In the genomic region with DNA sequence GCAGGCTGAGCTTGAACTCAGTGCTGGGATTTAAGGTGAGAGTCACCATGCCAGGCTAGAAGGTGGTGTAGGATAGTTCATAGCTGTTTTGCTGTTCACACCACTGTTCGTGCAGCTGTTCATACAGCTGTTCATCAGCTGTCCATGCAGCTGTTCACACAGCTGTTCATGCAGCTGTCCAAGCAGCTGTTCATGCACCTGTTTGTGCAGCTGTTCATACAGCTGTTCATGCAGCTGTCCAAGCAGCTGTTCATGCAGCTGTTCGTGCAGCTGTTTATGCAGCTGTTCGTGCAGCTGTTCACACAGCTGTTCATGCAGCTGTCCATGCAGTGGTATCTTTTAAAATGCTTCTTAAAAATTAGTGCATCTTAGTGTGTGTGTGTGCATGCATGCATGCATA, we compare ENCODE assay signal across 32 mouse cellular contexts. TPM values are rescaled to one million over a fixed set of nuclear protein-coding genes. Genes with fewer than 3 reads are reported as not detected.
DNase-seq lines count a peak whose midpoint lies in the region; ATAC-seq and TF ChIP-seq lines count a peak whose summit lies in the region.
"Had no signal": no experiment of that assay in that cellular context is flagged by ENCODE, and none has a peak within 500 bp of the region (broad histone marks: within the 10 kb centered on the region; RNA-seq: fewer than 3 reads in every experiment).

No protein-coding gene starts in this region.

- no peak for TF ChIP-seq POLR2A in MEL (IDR thresholded peaks at IDR 0.05; ENCODE audit: control insufficient read depth in 1 of 2, insufficient read depth in 1 of 2, low read depth in 1 of 2, low read length in 2 of 2, poor library complexity in 1 of 2)

- TF ChIP-seq EP300 in MEL (IDR thresholded peaks at IDR 0.05; ENCODE audit: low read depth in 1 of 2, low read length in 2 of 2): no peak

- H3K27ac ChIP-seq in MEL (ENCODE audit: control insufficient read depth, low read depth, low read length): no peak overlapping the region
- no peak overlapping the region for H3K27ac ChIP-seq in midbrain, postnatal 0 days (ENCODE audit: low read depth, low read length)
- H3K27ac ChIP-seq: embryonic facial prominence, embryonic 10.5 days; embryonic facial prominence, embryonic 13.5 days; forebrain, embryonic 12.5 days; gastrocnemius, adult 2 months; heart, embryonic 15.5 days; hindbrain, embryonic 10.5 days; hindbrain, embryonic 13.5 days; intestine, embryonic 15.5 days had no signal

- H3K36me3 ChIP-seq in C2C12 (ENCODE audit: control insufficient read depth, insufficient read depth) (no peaks in the 10 kb centered on the region), MEL (ENCODE audit: control insufficient read depth in 1 of 2, insufficient read depth in 2 of 2, low read length in 2 of 2) (no peaks in the 10 kb centered on the region)
- no peaks in the 10 kb centered on the region for H3K36me3 ChIP-seq in midbrain, postnatal 0 days (ENCODE audit: insufficient read depth, low read length)
- H3K36me3 ChIP-seq: embryonic facial prominence, embryonic 10.5 days; embryonic facial prominence, embryonic 13.5 days; forebrain, embryonic 12.5 days; heart, embryonic 12.5 days; heart, embryonic 15.5 days; hindbrain, embryonic 10.5 days; hindbrain, embryonic 13.5 days; intestine, embryonic 15.5 days had no signal

- no peak for ATAC-seq in granulocyte monocyte progenitor cell, adult 5-6 weeks (replicated peaks; ENCODE audit: poor library complexity, severe bottlenecking)
- no peak for ATAC-seq in midbrain, postnatal 0 days (ENCODE audit: low FRiP score)
- ATAC-seq: forebrain, embryonic 16.5 days; hindbrain, embryonic 16.5 days; intestine, embryonic 15.5 days had no signal

- H3K79me3 ChIP-seq in C2C12 (ENCODE audit: low read depth): no peaks in the 10 kb centered on the region

- H3K9me3 ChIP-seq in MEL (replicated peaks; ENCODE audit: insufficient read depth, low read length): no peaks in the 10 kb centered on the region
- H3K9me3 ChIP-seq in midbrain, postnatal 0 days (ENCODE audit: low read length): no peaks in the 10 kb centered on the region
- H3K9me3 ChIP-seq: embryonic facial prominence, embryonic 10.5 days; embryonic facial prominence, embryonic 13.5 days; forebrain, embryonic 12.5 days; heart, embryonic 12.5 days; heart, embryonic 15.5 days; hindbrain, embryonic 10.5 days; hindbrain, embryonic 13.5 days; intestine, embryonic 15.5 days had no signal

- H3K79me2 ChIP-seq in C2C12 (ENCODE audit: control insufficient read depth, insufficient read depth) (no peaks in the 10 kb centered on the region), MEL (ENCODE audit: control insufficient read depth, insufficient read depth, low read length, poor library complexity) (no peaks in the 10 kb centered on the region)

- peak; percentile 35 for DNase-seq in A20 (ENCODE audit: low read depth, low spot score)
- no peak for DNase-seq in MEL (ENCODE audit: low read depth, low spot score)
- DNase-seq in mesoderm, embryonic 11.5 days (ENCODE audit: low read depth, low spot score): peak; percentile 55
- DNase-seq in midbrain, postnatal 0 days (ENCODE audit: low spot score): no peak
- no peak for DNase-seq in kidney, adult 9 months
- DNase-seq: adrenal gland, adult 2 months; adrenal gland, postnatal 14 days; cerebellum, adult 11 months; cerebellum, adult 2 months; cerebellum, adult 9-11 months; cerebellum, postnatal 25 days; embryo, embryonic 11 days; gastrocnemius, adult 2 months; gastrocnemius, postnatal 14 days; heart, adult 18-20 months; heart, postnatal 10 days; heart, postnatal 36 days had no signal

- no peak overlapping the region for H3K9ac ChIP-seq in MEL (ENCODE audit: control insufficient read depth, low read depth, low read length, poor library complexity, severe bottlenecking)
- no peak overlapping the region for H3K9ac ChIP-seq in midbrain, postnatal 0 days (replicated peaks; ENCODE audit: low read length, poor library complexity, severe bottlenecking)
- H3K9ac ChIP-seq: embryonic facial prominence, embryonic 13.5 days; forebrain, embryonic 12.5 days; heart, embryonic 12.5 days; heart, embryonic 15.5 days; hindbrain, embryonic 13.5 days; intestine, embryonic 15.5 days had no signal

- no peaks in the 10 kb centered on the region for H3K4me1 ChIP-seq in MEL (ENCODE audit: control insufficient read depth in 1 of 2, insufficient read depth in 2 of 2, low read length in 2 of 2)
- no peaks in the 10 kb centered on the region for H3K4me1 ChIP-seq in midbrain, postnatal 0 days (ENCODE audit: insufficient read depth, low read length)

- H3K4me3 ChIP-seq in C2C12 (ENCODE audit: insufficient read depth, poor library complexity, severe bottlenecking): no peak overlapping the region
- no peak overlapping the region for H3K4me3 ChIP-seq in MEL (ENCODE audit: control insufficient read depth in 1 of 2, insufficient read depth in 1 of 2, low read depth in 2 of 2, low read length in 2 of 2)
- H3K4me3 ChIP-seq in midbrain, postnatal 0 days (ENCODE audit: low read depth, low read length): no peak overlapping the region
- H3K4me3 ChIP-seq: embryonic facial prominence, embryonic 10.5 days; embryonic facial prominence, embryonic 13.5 days; erythroblast, embryonic 14.5 days; forebrain, embryonic 12.5 days; gastrocnemius, adult 2 months; heart, embryonic 12.5 days; heart, embryonic 15.5 days; hindbrain, embryonic 10.5 days; hindbrain, embryonic 13.5 days; intestine, embryonic 15.5 days had no signal

- no peak overlapping the region for H3ac ChIP-seq in C2C12 (ENCODE audit: control insufficient read depth, insufficient read length, low read depth)

- H3K4me2 ChIP-seq in midbrain, postnatal 0 days (ENCODE audit: low read depth, low read length, poor library complexity, severe bottlenecking): no peak overlapping the region
- H3K4me2 ChIP-seq: embryonic facial prominence, embryonic 13.5 days; forebrain, embryonic 12.5 days; heart, embryonic 12.5 days; heart, embryonic 15.5 days; hindbrain, embryonic 13.5 days; intestine, embryonic 15.5 days had no signal

- H3K27me3 ChIP-seq in C2C12 (ENCODE audit: control insufficient read depth, insufficient read depth, insufficient read length) (no peaks in the 10 kb centered on the region), MEL (ENCODE audit: control insufficient read depth in 1 of 2, insufficient read depth in 2 of 2, low read length in 2 of 2) (no peaks in the 10 kb centered on the region)
- H3K27me3 ChIP-seq in midbrain, postnatal 0 days (ENCODE audit: insufficient read depth, low read length): 0 out of 2 replicates have a peak, but pooled peaks cover 5% of the 10 kb centered on the region

- TF ChIP-seq CTCF in C2C12 (IDR thresholded peaks at IDR 0.05; ENCODE audit: control insufficient read depth, insufficient read depth, insufficient read length) (no peak), MEL (IDR thresholded peaks at IDR 0.05 in 2 of 3, conservative IDR thresholded peaks at IDR 0.05 in 1 of 3; ENCODE audit: control insufficient read depth in 1 of 3, insufficient read depth in 1 of 3, low read depth in 2 of 3, low read length in 3 of 3, poor library complexity in 1 of 3, severe bottlenecking in 1 of 3) (no peak)
- TF ChIP-seq CTCF in midbrain, postnatal 0 days (IDR thresholded peaks at IDR 0.05): no peak

- 86% methylated on average over 3 of the region's 3 CpGs for WGBS in midbrain, postnatal 0 days

- TF ChIP-seq RAD21 in MEL (IDR thresholded peaks at IDR 0.05; ENCODE audit: low read depth, low read length): no peak

TF ChIP-seq in C2C12, 6 proteins besides CTCF, POLR2A, EP300 and RAD21:
- TF ChIP-seq MAX (IDR thresholded peaks at IDR 0.05) (no peak), MYOD1 (IDR thresholded peaks at IDR 0.05; ENCODE audit: control insufficient read depth, insufficient read length, low read depth) (peak; percentile 99), FOSL1 (IDR thresholded peaks at IDR 0.05; ENCODE audit: insufficient read depth, low read length, poor library complexity, severe bottlenecking) (no peak), MYOG (IDR thresholded peaks at IDR 0.05; ENCODE audit: control insufficient read depth, extremely low read depth, insufficient read length) (no peak), CEBPB (IDR thresholded peaks at IDR 0.05; ENCODE audit: low read depth) (no peak), USF1 (IDR thresholded peaks at IDR 0.05; ENCODE audit: low read depth) (no peak)

TF ChIP-seq in MEL, 35 proteins besides CTCF, POLR2A, EP300 and RAD21:
- TF ChIP-seq KAT2A (conservative IDR thresholded peaks at IDR 0.05; ENCODE audit: low read depth, low read length) (no peak), ETS1 (IDR thresholded peaks at IDR 0.05; ENCODE audit: low read depth, low read length) (peak; percentile 22; the same call in 1 of the 2 replicates)

RNA-seq across cellular contexts. Expression of a gene that starts 23.5 kb away (rescaled TPM):
- 0.27 TPM for polyA plus RNA-seq in C2C12 (2012; fragmentation: generic; extraction: Trizol)
- 0.23 and 0.49 TPM in 2 replicates for total RNA-seq in MEL (2012; rRNA removed)
- polyA plus RNA-seq in MEL (2012; ENCODE audit: insufficient read depth in 1 of 2, insufficient read length in 2 of 2, low read depth in 1 of 2, low replicate concordance in 2 of 2, missing spikeins in 1 of 2): 1 to 10 TPM in 1 of 2 experiments, not detected in 1; 2.4 TPM
- not detected in 2 replicates for total RNA-seq in granulocyte monocyte progenitor cell, adult 5-6 weeks (2014; fragmentation: Nextera tagmentation)
- total RNA-seq in granulocyte monocyte progenitor cell, adult 5-6 weeks (2017): 0.69 TPM in 1 of 2 replicates, not detected in the other
- 0.80 and 1.0 TPM in 2 replicates for total RNA-seq in midbrain, postnatal 0 days (2014; rRNA removed)
- 1.1 TPM in 2 replicates for polyA plus RNA-seq in midbrain, postnatal 0 days (2015; fragmentation: Nextera tagmentation; extraction: Ambion mirVana)
- total RNA-seq: adrenal gland, adult 2 months; adrenal gland, postnatal 14 days; common myeloid progenitor, adult 5-6 weeks; gastrocnemius, adult 2 months; gastrocnemius, postnatal 14 days; heart, adult 18-20 months; heart, postnatal 36 days had no signal
- polyA plus RNA-seq: cerebellum, adult 2 months; frontal cortex, adult 2 months had no signal

RNA-seq across cellular contexts. Expression of a gene that starts 37.9 kb away (rescaled TPM):
- polyA plus RNA-seq in C2C12 (2012; fragmentation: generic; extraction: Trizol): 21.5 TPM
- 0.46 and 0.73 TPM in 2 replicates for total RNA-seq in MEL (2012; rRNA removed)
- 1 to 10 TPM in 1 of 2 experiments, not detected in 1; 4.1 TPM for polyA plus RNA-seq in MEL (2012; ENCODE audit: insufficient read depth in 1 of 2, insufficient read length in 2 of 2, low read depth in 1 of 2, low replicate concordance in 2 of 2, missing spikeins in 1 of 2)
- 3.3 TPM in 1 of 2 replicates, not detected in the other for total RNA-seq in granulocyte monocyte progenitor cell, adult 5-6 weeks (2014; fragmentation: Nextera tagmentation)
- total RNA-seq in granulocyte monocyte progenitor cell, adult 5-6 weeks (2017): 0.04 TPM in 1 of 2 replicates, not detected in the other
- total RNA-seq in midbrain, postnatal 0 days (2014; rRNA removed): 4.8 and 5.4 TPM in 2 replicates
- 1.2 and 1.3 TPM in 2 replicates for polyA plus RNA-seq in midbrain, postnatal 0 days (2015; fragmentation: Nextera tagmentation; extraction: Ambion mirVana)
- total RNA-seq: common myeloid progenitor, adult 5-6 weeks had no signal

Comparison
In these comparisons a context has a peak if more than half of its experiments do, and no peak if none do; other contexts are left out.
1. DNase-seq: peak in A20 (single experiment) and mesoderm, embryonic 11.5 days (single experiment); none in MEL (single experiment), midbrain, postnatal 0 days (single experiment) and kidney, adult 9 months (single experiment).